Mouse (Mus musculus): ENCODE data around the gene Slfn5.
A peak's percentile ranks its signal among the peaks of the same experiment; 100 is the strongest.
"Not testable (repeated sequence)": the region's sequence is repeated elsewhere in the genome, so short reads cannot be mapped to it uniquely, and the experiment has no call there.

Slfn5 gene

GRCm38 (mm10) chr11:82950736-82951481 lies at the start of gene Slfn5:
Gene Slfn5 (plus strand): TSS chr11:82951349.
- no peak for DNase-seq (ENCODE audit: low spot score)

- no peak for DNase-seq (ENCODE audit: low spot score)
Measured at GRCm38 (mm10) chr11:82901606-82902310, 49.4 kb upstream of the Slfn5 start.

GRCm38 (mm10) chr11:82904952-82905351 lies 46.2 kb upstream of the Slfn5 start:
- no peak for DNase-seq (ENCODE audit: low spot score)

- DNase-seq (ENCODE audit: low spot score): no peak
Measured at GRCm38 (mm10) chr11:82905816-82906215, 45.3 kb upstream of the Slfn5 start.

GRCm38 (mm10) chr11:82907651-82908607 lies 43.2 kb upstream of the Slfn5 start, which contains the start of gene Nle1:
Gene Nle1 (minus strand): TSS chr11:82908411.
- peak; percentile 89 for DNase-seq (ENCODE audit: low spot score)

- DNase-seq (ENCODE audit: low spot score): no peak
Measured at GRCm38 (mm10) chr11:82908608-82908989, 42.5 kb upstream of the Slfn5 start.

- no peak for DNase-seq (ENCODE audit: low spot score)
Measured at GRCm38 (mm10) chr11:82910250-82910649, 40.9 kb upstream of the Slfn5 start, which contains the start of gene Unc45b. Gene Unc45b (plus strand): TSS chr11:82910550.

GRCm38 (mm10) chr11:82910679-82911389 lies 40.3 kb upstream of the Slfn5 start:
- DNase-seq (ENCODE audit: low spot score): no peak

GRCm38 (mm10) chr11:82914711-82915352 lies 36.3 kb upstream of the Slfn5 start:
- peak; percentile 62 for DNase-seq (ENCODE audit: low spot score)

GRCm38 (mm10) chr11:82920768-82921167 lies 30.4 kb upstream of the Slfn5 start:
- no peak for DNase-seq (ENCODE audit: low spot score)

- no peak for DNase-seq (ENCODE audit: low spot score)
Measured at GRCm38 (mm10) chr11:82921691-82922090, 29.5 kb upstream of the Slfn5 start.

- DNase-seq (ENCODE audit: low spot score): not testable (repeated sequence)
Measured at GRCm38 (mm10) chr11:82923910-82924309, 27.2 kb upstream of the Slfn5 start.

- DNase-seq (ENCODE audit: low spot score): no peak
Measured at GRCm38 (mm10) chr11:82928897-82929632, 22.1 kb upstream of the Slfn5 start.

GRCm38 (mm10) chr11:82929633-82929950 lies 21.6 kb upstream of the Slfn5 start:
- no peak for DNase-seq (ENCODE audit: low spot score)

GRCm38 (mm10) chr11:82930391-82930955 lies 20.7 kb upstream of the Slfn5 start:
- not testable (repeated sequence) for DNase-seq (ENCODE audit: low spot score)

- DNase-seq (ENCODE audit: low spot score): not testable (repeated sequence)
Measured at GRCm38 (mm10) chr11:82931161-82931560, 20.0 kb upstream of the Slfn5 start.

- DNase-seq (ENCODE audit: low spot score): not testable (repeated sequence)
Measured at GRCm38 (mm10) chr11:82931671-82932450, 19.3 kb upstream of the Slfn5 start.

- no peak for DNase-seq (ENCODE audit: low spot score)
Measured at GRCm38 (mm10) chr11:82933186-82933585, 18.0 kb upstream of the Slfn5 start.

GRCm38 (mm10) chr11:82943336-82943735 lies 7.8 kb upstream of the Slfn5 start:
- no peak for DNase-seq (ENCODE audit: low spot score)

Data from testis, postnatal 14 days (tissue).